Mouse (Mus musculus) MEL (cell line): Measurements from ENCODE around the gene Crim1.

ENCODE experiments used
- CTCF ChIP-seq, 3 experiments: IDR thresholded peaks in 2 of 3; conservative IDR thresholded peaks in 1 of 3; 2 replicates each; pipeline ENCODE4 v1.5.1; 2011 to 2012; ENCODE audit warnings: low read length in 3 of 3, low read depth in 2 of 3, mild to moderate bottlenecking in 2 of 3, improper control_type of control experiment in 1 of 3, inconsistent platforms in 1 of 3, mixed read lengths in 1 of 3, moderate library complexity in 1 of 3; ENCODE audit not compliant: control insufficient read depth in 1 of 3, insufficient read depth in 1 of 3, poor library complexity in 1 of 3, severe bottlenecking in 1 of 3
- E2F4 ChIP-seq: IDR thresholded peaks from 2 replicates; pipeline ENCODE4 v1.6.1; 2011; ENCODE audit warnings: low read depth, low read length, improper control_type of control experiment, borderline replicate concordance
- EP300 ChIP-seq, 2 experiments: IDR thresholded peaks; 2 replicates each; pipeline ENCODE4 v1.6.1; 2011; ENCODE audit warnings: improper control_type of control experiment in 2 of 2, low read length in 2 of 2, low read depth in 1 of 2, mild to moderate bottlenecking in 1 of 2
- JUND ChIP-seq: IDR thresholded peaks from 2 replicates; pipeline ENCODE4 v1.6.1; 2011; ENCODE audit warnings: low read depth, mild to moderate bottlenecking, improper control_type of control experiment, low read length
- MAFK ChIP-seq: IDR thresholded peaks from 2 replicates; pipeline ENCODE4 v1.6.1; 2011; ENCODE audit warnings: low read depth, mild to moderate bottlenecking, low read length, improper control_type of control experiment, borderline replicate concordance
- NELFE ChIP-seq: IDR thresholded peaks from 2 replicates; pipeline ENCODE4 v1.6.1; 2011; ENCODE audit warnings: low read depth, low read length, improper control_type of control experiment
- POLR2A ChIP-seq, 2 experiments: IDR thresholded peaks; 2 replicates each; pipeline ENCODE4 v1.6.1; 2011 to 2012; ENCODE audit warnings: low read length in 2 of 2, mild to moderate bottlenecking in 2 of 2, control low read depth in 1 of 2, improper control_type of control experiment in 1 of 2, low read depth in 1 of 2, moderate library complexity in 1 of 2; ENCODE audit not compliant: control insufficient read depth in 1 of 2, insufficient read depth in 1 of 2, poor library complexity in 1 of 2
- POLR2AphosphoS5 ChIP-seq: IDR thresholded peaks from 2 replicates; pipeline ENCODE4 v1.6.1; 2012; ENCODE audit warnings: low read depth, borderline replicate concordance, mild to moderate bottlenecking, inconsistent platforms, low read length, moderate library complexity, mixed read lengths
- UBTF ChIP-seq: IDR thresholded peaks from 2 replicates; pipeline ENCODE4 v1.6.1; 2012; ENCODE audit warnings: low read depth, mild to moderate bottlenecking, inconsistent platforms, low read length, improper control_type of control experiment, moderate library complexity, borderline replicate concordance; ENCODE audit not compliant: insufficient read depth
- USF2 ChIP-seq, 2 experiments: IDR thresholded peaks; 2 replicates each; pipeline ENCODE4 v1.6.1; 2011 to 2012; ENCODE audit warnings: improper control_type of control experiment in 2 of 2, low read length in 2 of 2, borderline replicate concordance in 1 of 2, inconsistent platforms in 1 of 2, low read depth in 1 of 2, mild to moderate bottlenecking in 1 of 2; ENCODE audit not compliant: insufficient read depth in 1 of 2
- ZKSCAN1 ChIP-seq: IDR thresholded peaks from 2 replicates; pipeline ENCODE4 v1.6.1; 2012; ENCODE audit warnings: low read depth, mild to moderate bottlenecking, inconsistent platforms, low read length, improper control_type of control experiment, moderate library complexity
- ZNF384 ChIP-seq: IDR thresholded peaks from 2 replicates; pipeline ENCODE4 v1.6.1; 2012; ENCODE audit warnings: low read depth, mild to moderate bottlenecking, inconsistent platforms, low read length, improper control_type of control experiment

DNA sequence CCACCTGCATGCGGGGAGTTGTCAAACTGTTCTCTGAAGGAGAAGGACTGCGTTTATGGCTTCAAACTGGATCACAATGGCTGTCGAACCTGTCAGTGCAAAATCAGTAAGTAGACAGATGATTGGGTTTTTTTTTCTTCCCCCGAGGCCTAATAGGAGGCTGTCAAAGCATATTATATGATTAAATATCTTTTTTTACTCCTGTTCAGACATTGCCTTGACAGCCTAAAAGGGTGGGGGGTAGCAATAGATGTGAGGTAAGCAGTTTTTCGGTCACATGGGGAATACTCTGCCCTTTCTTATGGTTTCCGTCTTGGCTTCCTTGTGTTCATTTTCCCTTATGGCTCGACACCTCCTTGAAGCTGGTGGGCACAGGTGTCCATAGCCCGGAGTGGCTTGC lies 135.2 kb downstream of the Crim1 start:
- no peak for TF ChIP-seq CTCF (IDR thresholded peaks at IDR 0.05 in 2 of 3, conservative IDR thresholded peaks at IDR 0.05 in 1 of 3; ENCODE audit: control insufficient read depth in 1 of 3, insufficient read depth in 1 of 3, low read depth in 2 of 3, low read length in 3 of 3, poor library complexity in 1 of 3, severe bottlenecking in 1 of 3)
- TF ChIP-seq EP300 (IDR thresholded peaks at IDR 0.05; ENCODE audit: low read depth in 1 of 2, low read length in 2 of 2), result no peak
- TF ChIP-seq JUND, result no peak
- TF ChIP-seq E2F4, result no peak
- TF ChIP-seq POLR2A (IDR thresholded peaks at IDR 0.05; ENCODE audit: control insufficient read depth in 1 of 2, insufficient read depth in 1 of 2, low read depth in 1 of 2, low read length in 2 of 2, poor library complexity in 1 of 2), result no peak
- TF ChIP-seq USF2 (IDR thresholded peaks at IDR 0.05; ENCODE audit: borderline replicate concordance in 1 of 2, insufficient read depth in 1 of 2, low read depth in 1 of 2, low read length in 2 of 2), result no peak
- no peak for TF ChIP-seq POLR2AphosphoS5
- TF ChIP-seq ZKSCAN1, result no peak
- no peak for TF ChIP-seq ZNF384
- no peak for TF ChIP-seq NELFE
- no peak for TF ChIP-seq UBTF
- TF ChIP-seq MAFK, result no peak
